Mouse (Mus musculus) spleen, postnatal 14 days (tissue): ENCODE measurements around the gene Psat1.
A peak's percentile ranks its signal among the peaks of the same experiment; 100 is the strongest.

ENCODE experiments used
- DNase-seq, 2 experiments: peaks; one replicate each; pipeline ENCODE4 v3.0.0; 2021 to 2022; ENCODE audit warnings: low spot score in 2 of 2

Psat1 gene

DNA sequence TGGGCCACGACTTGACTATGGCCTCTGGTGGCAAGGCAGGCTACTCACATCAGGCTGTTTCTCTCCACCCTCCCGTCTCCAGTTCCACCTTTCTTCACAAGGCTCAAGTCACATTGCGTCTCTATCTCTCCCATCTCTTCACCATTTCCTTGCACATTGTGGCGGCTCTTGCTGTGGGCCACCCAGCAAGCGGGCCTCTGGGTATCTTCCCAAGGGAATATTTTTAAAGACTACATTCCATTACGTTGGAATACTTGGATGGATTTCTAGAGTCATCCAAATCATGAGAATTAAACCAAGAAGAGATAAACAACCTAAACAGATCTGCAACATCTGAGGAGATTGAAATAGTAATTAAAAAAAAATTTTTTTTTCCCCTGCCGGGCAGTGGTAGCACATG lies at the start of gene Psat1:
Gene Psat1 (minus strand): TSS at position 101 of the 400 bp plus-strand sequence.
- DNase-seq = no peak

DNA sequence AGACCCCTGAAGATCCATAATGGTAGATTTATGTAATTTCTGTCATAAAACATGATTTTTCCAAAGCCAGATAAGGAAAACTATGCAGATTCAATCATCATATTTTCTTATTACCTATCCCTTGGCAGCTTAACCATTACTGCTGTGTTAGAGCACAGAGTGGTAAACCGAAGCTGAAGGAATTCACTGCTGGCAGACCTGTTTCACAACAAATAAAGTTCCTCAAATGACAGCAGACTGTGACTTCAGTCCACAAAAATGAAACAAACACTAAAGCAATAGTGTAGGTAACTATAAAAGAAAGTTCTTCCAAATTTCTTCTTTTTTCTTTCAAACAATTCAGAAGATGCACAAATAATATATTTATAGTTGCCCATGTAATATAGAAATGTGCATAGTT lies 43.0 kb upstream of the Psat1 start:
- no peak for DNase-seq

DNA sequence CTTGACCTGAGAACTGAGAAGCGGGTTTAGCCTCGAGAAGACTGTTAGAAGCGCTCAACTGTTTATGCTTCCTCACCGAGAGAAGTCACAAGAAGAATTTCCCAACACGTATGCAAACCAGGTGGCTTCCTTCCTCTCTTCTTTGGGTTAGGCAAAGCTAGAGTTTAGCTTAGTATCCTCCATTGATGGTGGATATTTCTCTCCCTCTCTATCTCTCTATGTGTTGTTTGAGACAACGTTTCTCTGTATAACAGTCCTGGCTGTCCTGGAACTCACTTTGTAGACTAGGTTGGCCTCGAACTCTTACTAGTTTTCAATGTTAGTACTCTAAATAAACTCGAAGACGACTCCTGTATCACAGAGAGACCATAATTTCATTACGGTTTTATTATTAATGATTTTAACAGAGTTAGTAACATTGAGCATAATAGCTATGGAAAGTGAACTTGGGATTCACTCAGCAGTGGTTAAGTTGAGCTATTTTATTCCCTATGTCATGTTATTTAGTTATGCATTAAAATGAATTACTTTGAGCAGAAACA lies 38.1 kb upstream of the Psat1 start:
- no peak for DNase-seq

DNA sequence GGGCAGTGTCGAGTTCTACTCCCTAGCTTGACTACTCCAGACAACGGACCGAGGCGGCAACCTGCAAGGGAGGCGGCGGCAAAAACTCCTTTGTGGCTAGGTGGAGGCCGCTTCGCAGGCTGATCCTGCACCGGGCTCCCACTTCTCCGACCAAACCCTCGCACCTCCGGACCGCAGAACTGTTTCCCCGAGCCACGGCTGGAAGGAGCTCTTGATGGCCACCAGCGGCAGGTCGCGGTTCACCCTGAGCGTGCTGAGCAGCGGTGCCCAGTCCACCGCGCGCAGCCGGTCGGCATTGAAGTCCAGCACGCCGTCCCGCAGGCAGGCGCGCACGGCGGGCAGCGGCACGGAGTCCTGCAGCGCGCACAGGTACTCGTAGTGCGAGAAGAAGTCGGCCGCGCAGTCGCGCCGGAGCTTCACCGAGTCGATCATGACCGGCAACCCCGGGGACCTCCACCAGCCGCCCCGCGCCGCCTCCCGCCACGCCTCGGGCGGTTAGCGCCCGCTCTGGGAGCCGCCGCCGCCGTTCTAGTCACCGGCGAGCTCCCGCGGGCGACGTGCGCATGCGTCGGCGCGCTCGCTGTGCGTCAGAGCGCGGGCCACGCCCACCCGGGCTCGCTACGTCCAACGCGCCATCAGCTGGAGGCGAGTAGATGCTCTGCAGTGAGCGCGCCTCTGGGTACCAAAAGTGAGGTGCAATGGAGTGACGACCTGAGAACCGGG lies 37.5 kb upstream of the Psat1 start, which contains the start of gene Cep78:
Gene Cep78 (minus strand): TSS at position 541 of the 723 bp plus-strand sequence.
- peak; percentile 82 to 89 for DNase-seq

DNA sequence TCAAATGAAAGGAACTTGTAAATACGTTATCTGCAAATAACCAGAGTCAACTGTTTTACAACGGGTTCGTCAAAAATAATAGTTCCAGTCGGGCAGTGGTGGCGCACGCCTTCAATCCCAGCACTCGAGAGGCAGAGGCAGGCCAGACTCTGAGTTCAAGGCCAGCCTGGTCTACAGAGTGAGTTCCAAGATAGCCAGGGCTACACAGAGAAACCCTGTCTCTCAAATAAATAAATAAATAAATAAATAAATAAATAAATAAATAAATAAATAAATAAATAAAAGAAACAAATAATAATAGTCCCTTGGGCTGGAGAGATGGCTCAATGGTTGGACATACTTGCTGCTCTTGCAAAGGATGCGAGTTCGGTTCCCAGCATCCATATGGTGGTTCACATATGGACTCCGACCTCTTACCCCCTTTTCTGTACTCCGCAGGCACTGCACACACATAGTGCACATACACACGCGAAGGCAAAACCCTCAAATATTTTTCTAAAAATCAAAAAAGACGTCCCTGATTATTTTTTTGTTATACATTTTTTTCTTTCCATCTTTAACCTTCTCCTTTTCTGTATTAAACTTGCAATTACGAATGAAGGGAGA lies 36.7 kb upstream of the Psat1 start:
- no peak for DNase-seq

DNA sequence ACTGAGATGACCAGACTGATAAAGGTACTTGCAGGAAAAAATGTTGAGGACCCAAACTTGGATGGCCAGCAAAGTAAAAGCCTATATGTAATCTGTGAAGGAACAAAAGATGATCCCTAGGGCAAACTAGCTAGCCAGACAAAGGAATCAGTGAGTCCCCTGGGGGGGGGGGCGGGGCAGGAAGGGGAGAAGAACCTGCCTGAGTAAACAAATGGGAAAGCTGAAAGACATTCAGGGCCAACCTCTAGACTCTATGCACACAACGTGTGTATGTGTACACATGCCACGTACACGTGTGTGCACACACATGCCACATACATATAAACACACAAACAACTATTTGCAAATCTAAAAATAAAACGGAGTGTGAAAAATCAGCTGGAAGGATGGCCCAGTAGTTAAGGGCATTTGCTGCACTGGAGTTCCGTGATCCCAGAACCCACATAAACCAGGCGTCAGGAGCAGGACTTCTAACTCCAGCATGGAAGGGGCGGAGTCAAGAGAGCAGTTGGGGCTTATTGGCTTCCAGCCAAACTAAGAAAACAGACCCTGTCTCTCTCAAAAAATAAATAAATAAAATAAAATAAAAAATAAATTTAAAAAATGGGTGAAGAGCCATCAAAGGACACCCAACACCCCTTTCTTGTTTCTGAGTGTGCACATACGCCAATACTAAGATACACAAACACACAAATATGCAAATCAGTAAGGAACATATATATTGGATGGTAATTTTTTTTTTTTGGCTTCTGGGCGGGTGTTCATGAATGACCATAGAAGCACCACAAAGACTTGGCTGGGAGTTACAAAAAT lies 36.0 kb upstream of the Psat1 start:
- DNase-seq = no peak

DNA sequence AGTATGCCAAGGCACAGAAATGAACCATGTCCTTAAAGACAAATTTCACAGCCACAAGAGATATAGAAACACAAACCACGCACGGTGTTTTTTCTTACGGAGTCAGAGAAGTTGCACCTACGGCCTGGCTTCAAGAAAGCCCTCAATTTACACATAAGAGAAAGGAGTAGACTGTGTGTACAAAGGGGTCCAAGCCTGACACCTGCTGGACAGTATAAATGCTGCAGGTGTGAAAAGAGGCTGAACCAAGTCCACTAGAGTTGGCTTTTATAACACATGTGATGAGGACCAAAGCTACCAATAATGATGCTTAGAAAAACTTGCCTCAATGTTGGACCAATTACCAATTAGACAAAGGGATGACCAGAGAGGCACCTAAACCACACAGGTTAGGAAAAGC lies 34.7 kb upstream of the Psat1 start:
- peak; percentile 27 to 55 for DNase-seq

DNA sequence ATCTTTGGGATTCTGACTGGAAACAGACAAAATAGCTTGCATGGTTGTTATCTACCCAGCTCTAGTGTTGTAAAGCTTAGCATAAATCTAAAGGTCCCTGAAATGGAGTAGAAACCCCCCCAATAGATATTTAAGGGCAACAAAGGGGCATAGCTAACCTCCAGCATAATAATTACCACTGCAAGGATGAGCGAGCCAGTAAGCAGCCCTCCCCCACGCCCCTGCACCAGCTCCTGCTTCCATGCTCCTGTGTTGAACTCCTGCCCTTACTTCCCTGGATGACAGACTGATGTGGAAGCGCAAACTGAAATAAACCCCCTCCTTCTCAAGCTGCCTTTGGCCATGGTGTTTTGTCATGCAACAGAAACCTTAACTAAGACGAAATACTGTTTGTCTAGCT lies 26.2 kb upstream of the Psat1 start:
- no peak for DNase-seq

DNA sequence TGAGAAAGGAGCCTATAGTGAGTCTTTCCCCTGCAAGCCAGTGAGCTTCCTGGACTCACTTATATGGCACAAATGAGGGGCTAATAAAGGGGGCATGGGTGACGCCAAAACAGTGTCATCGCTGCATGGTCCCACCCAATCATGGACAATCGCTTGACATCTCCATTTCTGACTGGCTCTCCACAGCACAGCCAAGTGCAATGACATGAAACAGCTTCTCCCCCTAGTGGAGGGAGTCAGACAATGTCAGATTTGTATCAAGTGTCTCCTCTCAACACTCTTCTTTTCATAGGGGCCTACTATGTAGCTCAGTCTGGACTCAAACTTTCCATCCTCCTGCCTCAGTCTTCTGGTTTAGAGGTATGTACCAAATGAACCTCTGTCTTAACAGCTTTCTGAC lies 17.9 kb upstream of the Psat1 start:
- peak in 1 of 2 experiments; percentile 22 for DNase-seq

DNA sequence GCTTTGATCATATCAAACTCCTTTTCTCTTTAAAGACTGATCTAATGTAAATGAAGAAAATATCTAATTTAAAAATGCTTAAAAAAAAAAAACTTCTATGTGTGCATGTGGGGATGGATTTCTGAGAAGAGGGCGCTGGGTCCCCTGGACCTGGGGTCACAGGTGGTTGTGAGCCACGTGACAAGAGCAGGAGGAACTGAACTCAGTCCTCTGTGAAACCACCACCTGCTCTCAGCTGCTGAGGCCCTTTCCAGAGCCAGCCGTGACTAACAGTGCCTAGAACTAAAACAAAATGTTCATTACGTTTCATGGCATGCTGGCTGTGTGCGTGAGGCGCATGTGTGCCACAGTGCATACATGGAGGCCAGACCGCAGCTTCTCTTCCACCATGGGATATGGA lies 17.4 kb upstream of the Psat1 start:
- DNase-seq = peak in 1 of 2 experiments; percentile 11

DNA sequence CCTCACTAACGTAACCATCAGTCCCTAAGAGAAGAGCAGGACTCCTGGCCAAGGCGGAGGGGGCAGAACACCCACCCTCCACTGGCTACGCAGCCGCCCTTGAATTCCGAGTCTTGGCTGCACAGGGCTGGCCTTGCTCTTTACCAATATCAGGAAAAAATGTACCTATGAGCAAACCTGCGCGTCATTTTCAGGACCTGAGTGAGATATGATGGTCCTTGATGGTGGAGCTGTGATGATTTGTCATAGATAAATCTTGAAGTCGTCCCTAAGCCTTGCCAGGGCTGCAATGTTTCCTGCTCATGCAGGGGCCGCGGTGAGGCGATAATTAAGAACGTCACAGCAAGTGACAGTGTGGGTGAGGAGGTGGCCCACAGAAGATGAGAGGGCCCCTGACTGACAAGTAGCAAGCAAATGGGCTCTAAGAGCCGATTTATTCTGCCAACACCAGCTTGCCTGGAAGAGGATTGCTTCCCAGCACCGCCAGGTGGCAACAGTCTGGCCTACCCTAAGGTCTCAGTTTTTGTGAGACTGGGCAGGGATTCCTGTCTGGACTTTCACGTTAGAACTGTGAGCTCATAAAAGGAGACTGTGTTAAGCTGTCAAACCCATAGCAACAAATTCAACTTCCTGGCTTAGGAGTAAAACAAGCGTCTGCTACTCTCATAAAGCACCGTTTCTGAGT lies 16.0 kb upstream of the Psat1 start:
- no peak for DNase-seq

DNA sequence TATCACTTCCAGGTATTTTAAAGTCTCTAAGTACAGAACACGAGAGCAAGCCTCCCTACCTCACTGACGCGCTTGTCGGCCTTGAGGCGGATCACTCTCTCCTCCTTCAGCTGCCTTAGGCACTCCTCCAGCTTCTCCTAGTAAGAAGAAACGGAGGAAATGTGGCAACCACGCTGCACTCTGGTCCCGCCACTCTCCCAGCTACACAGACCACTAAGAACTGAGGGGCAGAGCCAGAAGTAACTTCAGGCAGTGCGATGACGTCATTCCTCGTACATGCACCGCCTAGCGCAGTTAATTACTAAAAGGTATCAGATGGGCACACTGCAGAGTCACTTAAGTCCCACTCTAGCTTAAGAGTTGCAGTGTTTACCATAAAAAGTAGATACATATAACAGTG lies 15.2 kb upstream of the Psat1 start:
- DNase-seq = no peak

DNA sequence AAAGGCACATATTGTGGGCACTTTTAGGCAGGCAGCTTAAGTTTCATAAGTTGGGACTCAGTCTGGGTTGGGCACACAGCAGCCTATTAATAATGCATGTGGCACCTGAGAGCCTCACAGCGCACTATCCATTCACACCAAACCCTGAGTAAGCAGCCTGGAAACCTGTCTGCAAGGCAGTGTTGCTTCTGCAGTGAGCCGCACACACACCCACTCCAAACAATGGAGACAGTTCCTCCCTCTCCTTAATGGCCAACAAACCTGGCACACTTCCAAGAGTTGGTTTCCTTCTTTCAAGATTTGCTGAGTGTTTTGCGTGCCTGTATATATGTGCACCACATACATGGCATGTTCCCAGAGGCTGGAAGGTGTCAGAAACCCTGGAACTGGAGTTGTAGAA lies 3.1 kb upstream of the Psat1 start:
- DNase-seq = no peak

DNA sequence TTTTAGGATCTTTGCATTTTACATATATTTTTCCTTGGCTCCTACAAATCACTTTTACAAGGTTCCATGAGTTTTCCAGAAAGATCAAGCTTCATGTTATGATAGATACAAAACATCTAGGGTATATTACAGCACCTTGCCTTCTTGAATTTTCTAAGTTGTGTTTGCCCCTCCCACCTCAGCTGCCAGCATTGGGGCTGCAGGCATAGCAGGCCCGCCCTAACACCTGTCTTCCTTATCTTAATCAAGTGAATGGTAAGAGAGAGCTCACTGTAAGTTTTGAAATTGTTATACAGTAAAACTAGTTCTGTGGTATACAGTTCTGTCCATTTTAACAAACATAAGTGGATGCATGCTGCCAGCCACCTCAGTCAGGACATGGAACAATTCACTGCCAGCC lies 1.7 kb upstream of the Psat1 start:
- DNase-seq = no peak

DNA sequence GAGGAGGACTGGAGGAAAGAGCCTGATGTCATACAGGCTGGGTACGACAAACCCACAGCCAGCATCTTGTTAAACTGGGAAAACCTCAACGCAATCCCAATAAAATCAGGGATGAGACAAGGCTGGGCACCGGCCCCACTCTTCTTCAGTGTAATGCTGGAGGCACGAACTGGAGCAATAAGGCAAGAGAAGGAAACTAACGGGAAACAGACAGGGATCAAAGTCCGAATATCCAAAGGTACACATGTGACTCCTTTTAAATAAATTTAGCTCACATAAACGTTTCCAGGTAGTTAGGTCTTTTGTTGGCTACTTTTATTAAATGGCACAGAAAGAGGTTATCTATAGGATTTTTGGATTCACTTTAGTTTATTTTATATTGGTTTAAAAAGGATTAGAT lies 1.3 kb upstream of the Psat1 start:
- no peak for DNase-seq

DNA sequence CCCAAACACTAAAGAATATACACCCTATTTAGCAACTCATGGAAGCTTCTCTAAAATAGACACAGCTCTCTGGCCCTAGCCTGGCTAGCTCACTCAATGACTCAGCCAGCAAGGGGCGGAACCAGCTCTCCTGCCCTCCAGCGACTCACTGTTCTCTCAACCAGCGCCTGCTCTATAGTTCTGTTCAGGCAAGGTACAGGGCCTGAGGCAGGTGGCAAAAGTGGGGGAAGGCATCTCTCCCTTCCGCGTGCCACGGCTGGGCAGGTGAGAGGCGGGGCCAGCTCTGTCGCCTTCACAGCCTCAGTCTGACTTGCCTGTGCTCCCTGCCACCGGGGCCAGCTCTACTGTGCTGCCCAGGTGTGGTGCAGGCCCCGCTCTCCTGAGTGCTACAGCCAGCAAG lies 474 bp downstream of the Psat1 start:
- DNase-seq = no peak

DNA sequence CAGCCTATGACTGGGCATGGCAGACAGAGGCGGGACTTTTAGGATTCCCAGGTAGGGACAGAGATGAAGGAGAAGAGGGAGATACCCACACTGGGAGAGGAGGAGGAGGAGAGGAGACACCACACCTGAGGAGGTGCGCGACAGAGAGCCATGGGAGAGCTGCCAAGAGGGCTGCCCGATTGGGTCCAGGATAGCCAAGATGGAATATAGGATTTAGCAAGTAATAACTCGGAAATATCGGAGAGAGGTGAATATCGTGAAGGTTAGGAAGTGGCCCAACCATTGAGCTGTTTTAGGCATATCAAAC lies 4.1 kb downstream of the Psat1 start:
- DNase-seq = no peak

DNA sequence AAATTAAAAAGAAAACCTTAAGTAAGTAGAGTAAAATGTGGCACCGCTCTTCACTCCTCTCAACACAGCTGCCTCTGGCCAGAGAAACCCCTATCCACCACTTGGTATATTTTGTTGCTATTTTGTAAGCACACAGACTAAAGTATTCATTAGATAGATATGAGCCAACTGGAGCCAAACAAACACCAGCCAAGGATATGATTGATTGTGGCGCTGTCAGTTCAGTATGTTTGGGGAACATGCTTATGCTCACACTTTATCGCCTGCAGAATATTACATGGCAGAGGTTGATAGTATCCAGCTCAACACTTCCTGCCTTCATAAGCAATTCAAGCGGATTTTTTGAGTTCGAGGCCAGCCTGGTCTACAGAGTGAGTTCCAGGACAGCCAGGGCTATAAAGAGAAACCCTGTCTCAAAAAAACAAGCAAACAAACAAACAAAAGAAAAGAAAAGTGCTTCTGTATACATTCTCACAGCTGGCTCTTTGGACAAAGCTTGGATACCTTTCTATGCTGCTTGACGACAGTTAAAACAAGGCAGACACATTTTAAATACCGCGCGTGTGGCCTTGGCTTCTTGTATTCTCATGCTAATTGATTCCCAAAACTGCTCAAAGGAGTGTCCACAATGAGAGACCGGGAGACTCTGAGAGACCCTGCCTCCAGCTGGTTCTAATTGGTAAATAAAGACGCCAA lies 4.6 kb downstream of the Psat1 start:
- no peak for DNase-seq

DNA sequence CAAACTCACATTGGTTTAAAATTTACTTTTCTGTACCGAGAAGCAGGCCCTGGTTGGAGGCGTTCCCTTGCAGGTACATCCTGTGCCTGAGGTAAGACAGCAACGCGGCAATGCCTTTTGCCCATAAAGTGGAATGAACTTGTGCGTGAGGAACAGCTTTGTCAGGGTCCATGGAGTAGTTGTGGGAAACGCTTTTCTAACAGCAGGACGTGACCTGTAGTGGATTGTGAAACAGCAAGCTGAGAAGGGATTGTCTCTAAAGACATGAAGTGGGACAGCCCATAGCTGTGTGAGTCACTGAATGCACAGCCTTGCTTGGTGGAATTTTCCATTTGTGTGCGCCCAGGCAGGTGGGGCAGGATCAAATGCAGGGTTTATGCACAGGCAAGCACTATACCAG lies 5.7 kb downstream of the Psat1 start:
- no peak for DNase-seq

DNA sequence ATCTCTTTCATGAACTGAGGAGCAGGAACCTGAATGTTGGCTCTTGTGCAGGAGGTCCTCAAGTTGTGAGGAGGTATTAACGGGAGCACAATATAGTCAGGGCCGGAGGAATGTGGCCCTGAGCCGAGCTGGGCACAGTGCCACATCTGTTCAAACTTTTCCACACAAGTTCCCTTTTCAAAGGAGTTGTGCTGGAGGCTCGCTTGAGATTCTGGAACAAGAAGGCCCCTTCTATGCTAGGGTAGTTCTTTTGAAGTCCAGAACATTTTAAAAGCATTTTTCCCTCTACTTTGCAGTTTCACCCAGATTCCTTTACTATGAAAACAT lies 21.5 kb downstream of the Psat1 start:
- no peak for DNase-seq

DNA sequence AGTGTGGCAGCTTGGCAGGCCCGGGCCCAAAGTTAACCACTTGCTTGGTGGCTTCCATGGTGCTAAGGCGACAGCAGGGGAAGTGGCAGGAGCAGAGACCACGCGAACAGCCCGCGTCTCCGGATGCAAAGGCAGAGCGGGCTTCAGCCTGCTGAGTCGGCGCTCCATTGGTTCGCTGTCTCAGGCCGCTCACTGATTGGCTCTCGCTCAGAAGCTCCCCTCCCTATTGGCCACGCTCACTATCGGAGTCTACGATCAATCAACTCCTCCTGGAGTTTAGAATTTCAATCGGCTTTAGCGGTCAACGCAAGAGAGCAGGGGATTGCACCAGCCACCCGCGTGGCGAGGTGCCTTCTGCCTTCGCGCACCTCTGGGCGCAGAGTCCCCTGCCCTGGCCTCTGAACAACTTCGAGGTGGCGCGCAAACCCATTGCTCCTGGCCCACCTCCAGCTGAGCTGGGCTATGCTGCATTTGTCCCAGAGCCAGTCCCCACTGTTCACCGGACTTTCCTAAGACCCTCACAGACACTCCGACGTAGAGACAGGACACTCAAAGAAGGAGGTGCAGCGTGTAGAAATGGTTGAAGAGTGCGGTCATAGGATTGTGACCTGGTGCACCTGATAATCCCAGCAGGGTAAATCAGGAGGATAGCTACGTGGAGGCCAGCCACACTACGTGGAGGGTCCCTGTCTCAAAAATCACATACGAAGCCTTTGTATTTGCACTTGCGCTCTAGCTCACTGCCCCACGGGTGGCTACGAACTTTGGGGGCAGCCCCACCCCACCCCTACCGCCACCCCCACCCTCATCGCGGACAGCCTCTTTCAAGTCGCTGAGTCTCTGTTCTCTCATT lies 22.0 kb downstream of the Psat1 start:
- DNase-seq = peak; percentile 69 to 72
